9 mouse cellular contexts compared by ENCODE assay signal in the genomic region with DNA sequence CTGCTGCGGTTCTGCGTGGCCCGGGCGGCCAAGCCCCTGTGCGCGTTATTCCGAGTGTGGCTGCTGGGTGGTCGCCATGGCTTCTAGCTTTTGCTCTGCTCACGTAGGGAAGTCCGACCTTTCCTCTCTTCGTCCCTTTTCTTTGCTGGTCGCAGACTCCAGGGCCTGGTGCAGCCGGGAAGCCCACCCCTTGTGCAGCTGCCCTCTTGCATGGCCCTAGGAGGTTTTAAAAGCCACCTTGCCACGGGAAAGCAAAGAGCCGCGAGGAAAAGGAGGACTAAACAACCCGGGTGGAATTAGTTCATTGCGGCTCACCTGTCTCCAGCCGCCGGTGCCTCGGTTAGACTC. TPM values are rescaled to one million over a fixed set of nuclear protein-coding genes. Genes with fewer than 3 reads are reported as not detected.
DNase-seq lines count a peak whose midpoint lies in the region; ATAC-seq and TF ChIP-seq lines count a peak whose summit lies in the region.
"Not testable (repeated sequence)": the region's sequence is repeated elsewhere in the genome, so short reads cannot be mapped to it uniquely, and the experiment has no call there.
"Had no signal": no experiment of that assay in that cellular context is flagged by ENCODE, and none has a peak within 500 bp of the region (broad histone marks: within the 10 kb centered on the region; RNA-seq: fewer than 3 reads in every experiment).

No protein-coding gene starts in this region.

- H3K27ac ChIP-seq in embryonic fibroblast, embryonic 13.5 days (ENCODE audit: insufficient read depth, low read length); heart, embryonic 13.5 days (replicated peaks); kidney, adult 2 months (ENCODE audit: insufficient read depth, low read depth, low read length); limb, embryonic 15.5 days; midbrain, embryonic 12.5 days (replicated peaks): not testable (repeated sequence)

- H3K4me1 ChIP-seq in embryonic fibroblast, embryonic 13.5 days (ENCODE audit: control insufficient read depth, insufficient read depth, low read length); heart, embryonic 13.5 days; kidney, adult 2 months (ENCODE audit: control insufficient read depth, insufficient read depth, low read length); limb, embryonic 15.5 days; midbrain, embryonic 12.5 days: not testable (repeated sequence)

- TF ChIP-seq POLR2A in embryonic fibroblast, embryonic 13.5 days (IDR thresholded peaks at IDR 0.05; ENCODE audit: low read depth, low read length); kidney, adult 2 months (IDR thresholded peaks at IDR 0.05; ENCODE audit: low read depth, low read length): not testable (repeated sequence)

- H3K9me3 ChIP-seq in heart, embryonic 13.5 days; limb, embryonic 15.5 days; midbrain, embryonic 12.5 days: not testable (repeated sequence)

- DNase-seq in cerebellum, adult 18-20 months: peak; percentile 16 to 43
- not testable (repeated sequence) for DNase-seq in kidney, adult 2 months
- DNase-seq in right cerebral cortex, postnatal 10 days (ENCODE audit: low spot score in 2 of 2): peak; percentile 30 to 34
- DNase-seq in urinary bladder, postnatal 25 days (ENCODE audit: low spot score): peak; percentile 12

- not testable (repeated sequence) for ATAC-seq in heart, embryonic 13.5 days (ENCODE audit: extremely low read depth, insufficient number of reproducible peaks, low FRiP score, low TSS enrichment); limb, embryonic 15.5 days (ENCODE audit: insufficient number of reproducible peaks, low FRiP score, low TSS enrichment, low read depth); midbrain, embryonic 12.5 days (ENCODE audit: low FRiP score, low read depth)

- H3K4me3 ChIP-seq in embryonic fibroblast, embryonic 13.5 days (ENCODE audit: insufficient read depth, low read length): 0 out of 2 replicates have a peak overlapping the region, but pooled peaks have one; percentile 14
- H3K4me3 ChIP-seq in heart, embryonic 13.5 days: peak overlapping the region; percentile 46
- peak overlapping the region; percentile 23 for H3K4me3 ChIP-seq in kidney, adult 2 months (ENCODE audit: insufficient read depth, low read depth, low read length)
- H3K4me3 ChIP-seq in limb, embryonic 15.5 days: peak overlapping the region; percentile 23
- peak overlapping the region; percentile 33 for H3K4me3 ChIP-seq in midbrain, embryonic 12.5 days

- peak overlapping the region; percentile 75 for H3K9ac ChIP-seq in heart, embryonic 13.5 days
- not testable (repeated sequence) for H3K9ac ChIP-seq in limb, embryonic 15.5 days; midbrain, embryonic 12.5 days (replicated peaks)

- H3K4me2 ChIP-seq in heart, embryonic 13.5 days: peak overlapping the region; percentile 68
- H3K4me2 ChIP-seq in limb, embryonic 15.5 days: peak overlapping the region; percentile 39
- peak overlapping the region; percentile 48 for H3K4me2 ChIP-seq in midbrain, embryonic 12.5 days (replicated peaks)

- TF ChIP-seq CTCF in embryonic fibroblast, embryonic 13.5 days (IDR thresholded peaks at IDR 0.05; ENCODE audit: borderline replicate concordance, insufficient read depth, low read length); kidney, adult 2 months (conservative IDR thresholded peaks at IDR 0.05; ENCODE audit: insufficient read depth, insufficient read length, low read depth, low read length): not testable (repeated sequence)

- H3K36me3 ChIP-seq in heart, embryonic 13.5 days; kidney, adult 2 months (ENCODE audit: control insufficient read depth, insufficient read depth, low read length); limb, embryonic 15.5 days; midbrain, embryonic 12.5 days: not testable (repeated sequence)

- 14% methylated on average over 16 of the region's 21 CpGs for WGBS in heart, embryonic 13.5 days
- WGBS in kidney, adult 2 months: 26% methylated on average over 16 of the region's 21 CpGs
- WGBS in limb, embryonic 15.5 days: 28% methylated on average over 16 of the region's 21 CpGs
- WGBS in midbrain, embryonic 12.5 days: 30% methylated on average over 16 of the region's 21 CpGs

- not testable (repeated sequence) for H3K27me3 ChIP-seq in heart, embryonic 13.5 days (replicated peaks); kidney, adult 2 months (replicated peaks; ENCODE audit: control insufficient read depth, insufficient read depth, low read length); limb, embryonic 15.5 days; midbrain, embryonic 12.5 days

RNA-seq across cellular contexts. Expression of a gene that starts 6.3 kb away (rescaled TPM):
- polyA plus RNA-seq in embryonic fibroblast, embryonic 13.5 days (2011; ENCODE audit: insufficient read length, low read depth, missing spikeins): 56.8 and 72.1 TPM in 2 replicates
- 28.6 and 28.7 TPM in 2 replicates for polyA plus RNA-seq in heart, embryonic 13.5 days (2015; fragmentation: Nextera tagmentation; extraction: Ambion mirVana)
- polyA plus RNA-seq in kidney, adult 2 months (2012; rRNA removed): 26.4 and 28.7 TPM in 2 replicates
- polyA plus RNA-seq in limb, embryonic 15.5 days (2015; fragmentation: Nextera tagmentation; extraction: Ambion mirVana): 49.5 and 52.3 TPM in 2 replicates
- polyA plus RNA-seq in midbrain, embryonic 12.5 days (2016; fragmentation: Nextera tagmentation; extraction: Ambion mirVana): 32.9 and 33.2 TPM in 2 replicates

RNA-seq across cellular contexts. Expression of a gene that starts 25.2 kb away (rescaled TPM):
- not detected in 2 replicates for polyA plus RNA-seq in embryonic fibroblast, embryonic 13.5 days (2011; ENCODE audit: insufficient read length, low read depth, missing spikeins)
- not detected in 2 replicates for polyA plus RNA-seq in heart, embryonic 13.5 days (2015; fragmentation: Nextera tagmentation; extraction: Ambion mirVana)
- not detected in 2 replicates for polyA plus RNA-seq in kidney, adult 2 months (2012; rRNA removed)
- polyA plus RNA-seq in limb, embryonic 15.5 days (2015; fragmentation: Nextera tagmentation; extraction: Ambion mirVana): not detected in 2 replicates
- polyA plus RNA-seq in midbrain, embryonic 12.5 days (2016; fragmentation: Nextera tagmentation; extraction: Ambion mirVana): not detected in 2 replicates
- polyA plus RNA-seq: frontal cortex, adult 2 months had no signal
